Mouse (Mus musculus) spleen, embryonic (tissue): Measurements from ENCODE around the gene Upk1a.

ENCODE experiments used
- CTCF ChIA-PET: fragments of 350-600 bp; sonication (Branson Sonifier 250); formaldehyde crosslinking; loops from one replicate; lab custom pipeline; 2022; lab: Charles Lee

Gene Upk1a

GRCm38 (mm10) chr7:30604944-30605343, 7.7 kb downstream of the Upk1a start:
- CTCF ChIA-PET = interaction anchor here (0.6 kb wide), 1 partner anchor 9 kb away, joined by 7 read pairs; no protein-coding TSS in a partner anchor

GRCm38 (mm10) chr7:30604424-30604823, 8.2 kb downstream of the Upk1a start:
- CTCF ChIA-PET = interaction anchor here (0.6 kb wide), 1 partner anchor 10 kb away, joined by 7 read pairs; no protein-coding TSS in a partner anchor

GRCm38 (mm10) chr7:30602583-30602982, 10.1 kb downstream of the Upk1a start:
- CTCF ChIA-PET = no interaction called here

- CTCF ChIA-PET = no interaction called here
These were observed 12.0 kb downstream of the Upk1a start for GRCm38 (mm10) chr7:30600651-30601050.

- CTCF ChIA-PET = no interaction called here
These were observed 12.7 kb downstream of the Upk1a start for GRCm38 (mm10) chr7:30599933-30600353.

GRCm38 (mm10) chr7:30598786-30599185, 13.9 kb downstream of the Upk1a start, which contains the start of gene Zbtb32:
TSS of gene Zbtb32 (minus strand) at chr7:30598909.
- CTCF ChIA-PET = no interaction called here

GRCm38 (mm10) chr7:30596811-30597210, 15.8 kb downstream of the Upk1a start:
- CTCF ChIA-PET = interaction anchor here (0.7 kb wide), 1 partner anchor 29 kb away, joined by 3 read pairs; the partner anchor contains the start of gene Cox6b1

- CTCF ChIA-PET = interaction anchor here (0.7 kb wide), 1 partner anchor 30 kb away, joined by 3 read pairs; the partner anchor contains the start of gene Cox6b1
These were observed 16.6 kb downstream of the Upk1a start for GRCm38 (mm10) chr7:30596093-30596492.

GRCm38 (mm10) chr7:30594510-30595024, 18.1 kb downstream of the Upk1a start:
- CTCF ChIA-PET = interaction anchor here (1.0 kb wide), 1 partner anchor 20 kb away, joined by 4 read pairs; no protein-coding TSS in a partner anchor

- CTCF ChIA-PET = interaction anchor here (1.0 kb wide), 1 partner anchor 21 kb away, joined by 4 read pairs; no protein-coding TSS in a partner anchor
These were observed 18.8 kb downstream of the Upk1a start for GRCm38 (mm10) chr7:30593579-30594509.

GRCm38 (mm10) chr7:30592772-30593423, 19.7 kb downstream of the Upk1a start:
- CTCF ChIA-PET = interaction anchor here (0.5 kb wide), 1 partner anchor 30 kb away, joined by 5 read pairs; the partner anchor contains the start of genes Gm49396, Psenen and U2af1l4

- CTCF ChIA-PET = no interaction called here
These were observed 21.1 kb downstream of the Upk1a start for GRCm38 (mm10) chr7:30591605-30591951.

GRCm38 (mm10) chr7:30590927-30591604, 21.6 kb downstream of the Upk1a start:
- CTCF ChIA-PET = no interaction called here

- CTCF ChIA-PET = interaction anchor here (0.6 kb wide), 1 partner anchor 151 kb away, joined by 3 read pairs; no protein-coding TSS in a partner anchor
These were observed 23.0 kb downstream of the Upk1a start for GRCm38 (mm10) chr7:30589435-30590301.

- CTCF ChIA-PET = no interaction called here
These were observed 23.8 kb downstream of the Upk1a start, which contains the start of gene Kmt2b for GRCm38 (mm10) chr7:30588676-30589434. TSS of gene Kmt2b (minus strand) at chr7:30588726.

- CTCF ChIA-PET = no interaction called here
These were observed 24.6 kb downstream of the Upk1a start for GRCm38 (mm10) chr7:30587842-30588667.

- CTCF ChIA-PET = no interaction called here
These were observed 26.1 kb downstream of the Upk1a start for GRCm38 (mm10) chr7:30586455-30587020.

- CTCF ChIA-PET = interaction anchor here (0.6 kb wide), 1 partner anchor 62 kb away, joined by 12 read pairs; no protein-coding TSS in a partner anchor
These were observed 27.5 kb downstream of the Upk1a start for GRCm38 (mm10) chr7:30585170-30585569.
